Mouse (Mus musculus) kidney, postnatal 4 days (tissue): ENCODE measurements at regions not wholly inside any gene's neighbourhood (a gene's known extent, or its start where the extent isn't known, plus 50 kb on each side); places are given as distances from the start of the nearest gene placed in this dataset.

Experiments used
- DNase-seq, 2 experiments: peaks; one replicate each; pipeline ENCODE4 v3.0.0; 2021; ENCODE audit warnings: mixed read lengths in 2 of 2

DNA sequence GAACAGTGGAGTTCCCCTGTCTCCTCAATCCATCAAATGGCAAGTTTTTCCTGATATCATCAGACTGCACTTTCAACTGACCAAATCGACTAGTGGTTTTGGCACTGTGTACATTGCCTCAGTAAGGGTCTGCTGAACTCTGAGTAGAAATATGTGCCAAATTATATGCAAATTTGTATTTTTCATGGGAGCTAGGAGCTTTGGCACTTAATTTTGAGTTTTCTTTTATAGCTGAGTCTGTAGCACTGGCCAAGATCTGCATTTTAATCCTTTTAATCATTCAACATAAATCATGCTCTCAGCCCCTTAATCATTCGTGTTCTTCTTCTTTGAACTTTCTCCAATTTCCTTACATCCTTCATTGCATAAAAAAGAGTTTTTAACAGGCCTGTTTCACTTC is 1678.5 kb upstream of the 5930422O12Rik start:
- no peak for DNase-seq

DNA sequence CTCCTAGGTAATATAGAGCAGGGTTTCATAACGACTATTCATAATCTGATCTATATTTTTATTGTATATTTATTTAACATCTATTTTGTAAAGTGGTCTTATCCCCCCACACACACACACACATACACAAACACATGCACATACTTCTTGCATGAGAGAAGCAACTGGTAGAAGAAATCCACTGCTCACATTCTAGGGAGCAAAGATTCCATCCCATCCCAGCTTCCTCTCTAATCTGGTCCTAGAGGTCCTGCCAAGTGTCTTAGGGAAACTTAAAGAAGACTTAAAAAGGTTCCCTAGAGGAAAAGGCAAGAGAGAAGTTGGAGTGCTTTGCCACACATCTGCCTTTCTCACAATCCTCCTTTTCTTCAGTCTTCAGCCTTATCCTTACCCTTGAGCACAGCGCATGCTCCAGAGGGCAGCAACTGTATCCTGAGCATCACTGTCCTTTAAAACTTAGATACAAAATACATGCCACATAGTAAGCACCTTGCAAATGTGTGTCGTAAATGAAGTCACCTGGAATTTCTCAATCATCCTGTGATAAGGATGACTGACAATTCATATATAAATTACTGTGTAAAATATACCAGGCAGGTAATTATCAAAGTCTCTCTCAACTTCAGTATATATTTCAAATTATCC is 1677.9 kb upstream of the 5930422O12Rik start:
- DNase-seq, result no peak

DNA sequence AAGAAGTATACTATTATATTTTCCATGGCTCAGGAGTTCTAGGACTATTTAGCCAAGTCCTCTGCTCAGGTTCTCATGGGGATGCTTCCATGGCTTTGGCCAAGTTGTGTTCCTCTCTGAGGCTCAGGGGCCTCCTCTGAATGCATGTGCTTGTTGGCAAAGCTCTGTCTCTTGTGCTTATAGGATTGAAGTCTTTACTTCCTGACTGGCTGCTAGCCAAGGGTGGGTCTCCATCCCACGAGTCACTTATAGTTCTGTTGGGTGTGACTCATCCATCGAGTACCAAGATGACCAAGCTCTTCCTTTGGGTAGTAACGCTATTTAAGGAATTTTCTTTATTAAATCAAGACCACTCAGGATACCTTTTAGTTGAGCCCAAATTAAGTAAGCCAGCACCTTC is 1672.8 kb upstream of the 5930422O12Rik start:
- no peak for DNase-seq

DNA sequence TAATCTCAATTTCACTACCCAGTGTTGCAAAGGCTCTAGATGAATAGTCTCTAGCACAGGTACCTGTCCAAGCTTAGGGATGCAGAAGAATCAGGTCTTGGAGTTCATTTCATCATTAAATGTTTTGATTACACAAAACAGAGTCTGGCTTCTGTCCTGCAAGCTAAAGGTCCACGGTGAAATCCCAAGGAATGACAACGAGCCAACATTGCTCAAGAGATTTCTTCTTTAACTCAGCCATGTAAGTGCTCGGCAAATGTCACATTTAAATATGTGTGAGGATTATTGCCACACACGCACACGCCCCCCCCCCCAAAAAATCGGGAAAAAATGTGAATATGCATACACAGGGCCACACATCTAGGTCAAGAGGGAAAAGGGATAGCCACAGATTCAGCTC is 1666.4 kb upstream of the 5930422O12Rik start:
- DNase-seq, result no peak
